Mouse (Mus musculus) pancreas, adult 10 weeks (tissue): ENCODE data around the gene Klhdc4. TPM values are rescaled to one million over a fixed set of nuclear protein-coding genes. Genes with fewer than 3 reads are reported as not detected.

Experiments used
- polyA plus RNA-seq: library from polyadenylated mRNA; stranded (reverse); fragments of 350-450 nt; fragmentation: Illumina TruSeq; extraction: RNeasy Lipid Tissue Mini Kit (QIAGEN cat#74804); gene quantifications from one replicate; pipeline ENCODE4 v1.2.3, GENCODE M21; 2015; ENCODE audit warnings: low read depth, low replicate concordance; ENCODE audit not compliant: insufficient read depth

Klhdc4 gene
- polyA plus RNA-seq = 10.8 TPM

DNA sequence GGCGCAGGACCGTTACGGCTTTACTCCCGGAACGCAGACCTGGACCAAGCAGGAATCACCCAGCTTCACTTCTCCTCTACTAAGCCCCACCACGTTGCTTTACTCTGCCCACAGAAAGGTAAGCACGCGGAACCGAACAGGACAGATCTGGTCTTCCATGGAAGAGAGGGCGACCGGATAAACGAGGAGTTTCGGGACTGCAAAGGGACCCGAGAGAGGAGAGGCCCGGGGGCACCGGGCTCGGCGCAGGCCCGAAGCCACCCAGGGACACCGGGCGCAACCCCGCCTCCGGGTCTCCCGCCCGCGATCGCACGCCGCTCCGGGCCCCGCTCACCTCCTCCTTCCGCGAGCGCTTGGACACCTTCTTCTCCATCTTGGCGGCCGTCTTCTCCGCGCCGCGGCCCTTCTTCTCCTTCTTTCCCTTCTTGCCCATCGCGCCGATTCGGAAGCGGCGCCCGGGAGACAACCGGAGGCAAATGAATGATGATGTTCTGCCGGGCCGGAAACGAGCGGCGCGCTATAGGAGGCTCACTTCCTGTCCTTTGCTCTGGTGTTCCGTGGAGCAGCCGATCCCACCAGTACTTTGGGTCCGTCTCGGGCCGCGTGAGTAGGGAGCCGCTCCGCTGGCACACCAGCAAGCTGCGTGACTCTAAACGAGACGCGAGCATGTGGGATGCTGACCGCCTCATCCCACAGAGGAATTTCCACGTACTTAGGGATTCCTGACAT is at the start of gene Klhdc4:
Gene Klhdc4 (minus strand): TSS at position 522 of the 729 bp plus-strand sequence.

Other genes starting within 250 kb of the Klhdc4 start
- 41.3 TPM for gene Map1lc3b, start 239.2 kb downstream of the Klhdc4 start, polyA plus RNA-seq
- gene Zcchc14, start 176.7 kb downstream of the Klhdc4 start, polyA plus RNA-seq = 14.3 TPM
- 0.39 TPM for gene Jph3, start 99.9 kb downstream of the Klhdc4 start, polyA plus RNA-seq
- 14.5 TPM for gene Slc7a5, start 78.1 kb upstream of the Klhdc4 start, polyA plus RNA-seq
- gene Car5a, start 115.3 kb upstream of the Klhdc4 start, polyA plus RNA-seq = not detected
- gene Banp, start 120.2 kb upstream of the Klhdc4 start, polyA plus RNA-seq = 7.7 TPM